Mouse (Mus musculus) embryonic facial prominence, embryonic 14.5 days (tissue): ENCODE results near the gene Srgap2. TPM values are rescaled to one million over a fixed set of nuclear protein-coding genes. Genes with fewer than 3 reads are reported as not detected.

Experiments used
- ATAC-seq: fragments of 200-750 bp; cut with Nextera tagmentation; 2 replicates; pipeline ENCODE4 v1.8.0; 2017; ENCODE audit warnings: low read depth, moderate number of reproducible peaks, moderate TSS enrichment
- DNase-seq: peaks from one replicate; pipeline ENCODE4 v3.0.0-alpha.2; 2015; ENCODE audit warnings: low spot score
- H3K27ac ChIP-seq: fragments of 300-500 bp; sonication (generic); replicated peaks from 2 replicates; pipeline ENCODE4 v1.5.1; 2014; ENCODE audit warnings: low read depth, mild to moderate bottlenecking, low read length, moderate library complexity
- H3K27me3 ChIP-seq: fragments of 300-500 bp; sonication (generic); replicated peaks from 2 replicates; pipeline ENCODE4 v1.6.1; 2014; ENCODE audit warnings: low read length; ENCODE audit not compliant: control insufficient read depth, insufficient read depth
- H3K36me3 ChIP-seq: fragments of 300-500 bp; sonication (generic); 2 replicates; pipeline ENCODE4 v1.6.1; 2014; ENCODE audit warnings: low read length, mixed read lengths; ENCODE audit not compliant: control insufficient read depth, insufficient read depth
- H3K4me1 ChIP-seq: fragments of 300-500 bp; sonication (generic); 2 replicates; pipeline ENCODE4 v1.6.1; 2014; ENCODE audit warnings: antibody characterized with exemption, low read length; ENCODE audit not compliant: control insufficient read depth, insufficient read depth
- H3K4me2 ChIP-seq: fragments of 300-500 bp; sonication (generic); 2 replicates; pipeline ENCODE4 v1.6.1; 2014; ENCODE audit warnings: low read depth, mild to moderate bottlenecking, low read length, moderate library complexity, mixed read lengths
- H3K4me3 ChIP-seq: fragments of 300-500 bp; sonication (generic); 2 replicates; pipeline ENCODE4 v1.5.1; 2014; ENCODE audit warnings: low read depth, mild to moderate bottlenecking, low read length
- H3K9ac ChIP-seq: fragments of 300-500 bp; sonication (generic); 2 replicates; pipeline ENCODE4 v1.6.1; 2014; ENCODE audit warnings: low read depth, mild to moderate bottlenecking, low read length, moderate library complexity, mixed read lengths
- H3K9me3 ChIP-seq: fragments of 300-500 bp; sonication (generic); 2 replicates; pipeline ENCODE4 v1.6.1; 2016; ENCODE audit warnings: low read length; ENCODE audit not compliant: control insufficient read depth
- WGBS: fragments of 180-500 bp; shearing (Covaris S2); extraction: QIAGEN DNeasy Blood & Tissue Kit; methylation state at CpG from one replicate; pipeline ENCODE4 v1.1.7; 2014; 5-methylcytosine and 5-hydroxymethylcytosine counted together
- polyA plus RNA-seq: library from polyadenylated mRNA; unstranded; fragments of >200 nt; fragmentation: Nextera tagmentation; extraction: Ambion mirVana; gene quantifications from 2 replicates; pipeline ENCODE4 v1.2.1, GENCODE M21; 2014

The Srgap2 gene
- polyA plus RNA-seq, 1 experiment from 2014 or later: 21.3 TPM

- 91% methylated on average over 3 of the region's 3 CpGs for WGBS
- H3K4me2 ChIP-seq: no peak overlapping the region
These were observed 207.4 kb downstream of the Srgap2 start for GRCm38 (mm10) chr1:131319598-131320330.

DNA sequence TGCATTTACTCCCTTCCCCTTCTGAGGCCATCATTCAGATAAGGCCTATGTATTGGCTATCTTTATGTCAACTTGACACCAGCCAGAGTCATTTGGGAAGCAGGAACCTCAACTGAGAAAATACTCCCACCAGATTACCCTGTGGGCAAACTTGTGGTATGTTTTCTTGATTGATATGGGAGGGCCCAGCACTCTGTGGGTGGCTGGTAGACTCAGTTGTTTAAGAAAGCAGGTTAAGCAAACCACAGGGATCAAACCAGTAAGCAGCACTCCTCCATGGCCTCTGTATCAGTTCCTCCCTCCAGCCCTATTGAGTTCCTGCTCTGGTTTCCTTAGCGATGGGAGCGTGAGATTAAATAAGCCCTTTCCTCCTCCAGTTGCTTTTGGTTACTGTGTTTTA, 208.8 kb downstream of the Srgap2 start:
- Histone ChIP-seq H3K9ac (no peak overlapping the region), H3K36me3 (peaks cover 70% of the 10 kb centered on the region), H3K9me3 (no peaks in the 10 kb centered on the region), H3K27ac (no peak overlapping the region), H3K4me3 (no peak overlapping the region), H3K27me3 (no peaks in the 10 kb centered on the region), H3K4me1 (no peaks in the 10 kb centered on the region; the same call in 1 of the 2 replicates), H3K4me2 (no peak overlapping the region)
- ATAC-seq (no peak), DNase-seq (no peak)
- WGBS: 79% methylated on average over 2 of the region's 2 CpGs

More at GRCm38 (mm10) chr1:131319598-131320330, 207.4 kb downstream of the Srgap2 start:
- H3K4me1 ChIP-seq: no peaks in the 10 kb centered on the region; the same call in 1 of the 2 replicates
- no peak for ATAC-seq
- DNase-seq: no peak
- no peaks in the 10 kb centered on the region for H3K9me3 ChIP-seq
- H3K4me3 ChIP-seq: no peak overlapping the region
- H3K36me3 ChIP-seq: peaks cover 61% of the 10 kb centered on the region
- no peak overlapping the region for H3K27ac ChIP-seq
- H3K9ac ChIP-seq: no peak overlapping the region
- H3K27me3 ChIP-seq: no peaks in the 10 kb centered on the region

DNA sequence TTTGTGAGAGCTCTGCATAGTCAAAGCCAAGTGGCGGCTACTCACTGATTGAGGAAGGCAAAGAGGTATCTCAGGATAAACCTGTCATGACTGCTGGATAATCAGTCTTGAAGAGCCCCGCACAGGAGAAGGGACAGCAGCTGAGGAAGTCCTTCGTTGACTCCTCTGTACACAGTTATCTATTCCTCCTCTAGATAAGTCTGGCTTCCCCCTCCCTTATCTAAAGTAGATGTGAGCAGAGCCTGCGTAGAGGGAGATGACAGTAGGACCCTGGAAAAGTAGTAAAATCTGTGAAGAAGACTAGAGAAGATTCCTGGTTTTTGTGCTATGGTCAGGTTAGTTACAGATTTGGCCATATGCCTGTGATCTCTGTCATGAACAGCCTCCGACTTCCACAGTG, 209.5 kb downstream of the Srgap2 start:
- H3K4me1 ChIP-seq: no peaks in the 10 kb centered on the region; the same call in 1 of the 2 replicates
- no peak overlapping the region for H3K27ac ChIP-seq
- ATAC-seq: no peak
- H3K4me3 ChIP-seq: no peak overlapping the region
- H3K36me3 ChIP-seq: peaks cover 78% of the 10 kb centered on the region
- H3K4me2 ChIP-seq: no peak overlapping the region
- H3K9me3 ChIP-seq: no peaks in the 10 kb centered on the region
- H3K27me3 ChIP-seq: no peaks in the 10 kb centered on the region
- H3K9ac ChIP-seq: no peak overlapping the region
- no peak for DNase-seq
- 88% methylated on average over 5 of the region's 5 CpGs for WGBS

DNA sequence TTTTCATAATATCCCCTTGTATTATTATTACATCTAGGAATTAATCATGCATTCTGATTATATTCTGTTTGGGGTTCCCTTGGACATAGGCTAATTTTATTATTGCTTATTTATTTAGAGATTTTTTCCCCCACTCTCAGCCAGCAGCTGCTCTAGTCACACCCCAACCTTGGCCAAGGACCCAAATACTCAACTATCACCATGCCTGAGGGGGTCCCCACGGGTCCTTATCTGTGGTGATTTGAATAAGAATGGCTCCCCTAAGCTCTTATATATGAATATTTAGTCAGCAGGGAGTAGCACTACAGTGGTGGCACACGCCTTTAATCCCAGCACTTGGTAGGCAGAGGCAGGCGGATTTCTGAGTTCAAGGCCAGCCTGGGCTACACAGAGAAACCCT, 215.9 kb downstream of the Srgap2 start:
- no peak for DNase-seq
- no peak for ATAC-seq
- no peaks in the 10 kb centered on the region for H3K9me3 ChIP-seq
- no peak overlapping the region for H3K27ac ChIP-seq
- H3K9ac ChIP-seq: no peak overlapping the region
- WGBS: 91% methylated on average over 3 of the region's 3 CpGs
- peaks cover 70% of the 10 kb centered on the region for H3K36me3 ChIP-seq
- no peak overlapping the region for H3K4me3 ChIP-seq
- H3K4me2 ChIP-seq: no peak overlapping the region
- no peaks in the 10 kb centered on the region for H3K4me1 ChIP-seq
- H3K27me3 ChIP-seq: no peaks in the 10 kb centered on the region

GRCm38 (mm10) chr1:131310237-131310818, 216.8 kb downstream of the Srgap2 start:
- Histone ChIP-seq H3K9me3 (no peaks in the 10 kb centered on the region), H3K4me2 (no peak overlapping the region), H3K4me1 (no peaks in the 10 kb centered on the region), H3K27me3 (no peaks in the 10 kb centered on the region), H3K27ac (no peak overlapping the region), H3K9ac (no peak overlapping the region), H3K4me3 (no peak overlapping the region), H3K36me3 (peaks cover 61% of the 10 kb centered on the region)
- DNase-seq: no peak
- ATAC-seq: no peak
- WGBS: 89% methylated on average over 5 of the region's 5 CpGs

DNA sequence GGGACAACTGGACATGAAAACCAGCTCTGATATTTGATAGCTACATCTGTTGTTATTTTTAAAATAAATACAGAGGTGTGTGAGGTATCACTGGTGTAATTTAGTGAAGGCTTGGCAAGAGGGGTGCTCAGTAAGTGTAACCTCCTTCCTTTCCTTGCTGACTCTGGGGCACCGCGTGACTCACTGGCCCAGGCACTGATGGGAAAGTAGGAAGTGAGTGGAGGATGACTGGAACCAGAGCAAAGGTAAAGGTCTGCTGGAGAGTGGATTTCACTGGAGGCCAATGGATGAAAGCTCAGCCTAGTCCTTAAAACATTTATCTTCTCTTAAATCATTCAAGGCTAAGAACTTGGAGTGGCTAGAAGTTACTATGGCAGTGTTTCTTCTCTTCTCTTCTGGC, 226.4 kb downstream of the Srgap2 start:
- H3K4me1 ChIP-seq: no peaks in the 10 kb centered on the region
- no peak overlapping the region for H3K4me2 ChIP-seq
- ATAC-seq: no peak
- no peaks in the 10 kb centered on the region for H3K9me3 ChIP-seq
- no peaks in the 10 kb centered on the region for H3K27me3 ChIP-seq
- WGBS: 93% methylated on average over 2 of the region's 2 CpGs
- no peak overlapping the region for H3K4me3 ChIP-seq
- no peak for DNase-seq
- no peak overlapping the region; the same call in 1 of the 2 replicates for H3K27ac ChIP-seq
- no peak overlapping the region for H3K9ac ChIP-seq
- peaks cover 50% of the 10 kb centered on the region for H3K36me3 ChIP-seq

- peaks cover 59% of the 10 kb centered on the region for H3K36me3 ChIP-seq
- 0 out of 2 replicates have a peak, but pooled peaks have one; percentile 41 for ATAC-seq
- no peak overlapping the region for H3K27ac ChIP-seq
These were observed 227.4 kb downstream of the Srgap2 start for GRCm38 (mm10) chr1:131299788-131300187.

DNA sequence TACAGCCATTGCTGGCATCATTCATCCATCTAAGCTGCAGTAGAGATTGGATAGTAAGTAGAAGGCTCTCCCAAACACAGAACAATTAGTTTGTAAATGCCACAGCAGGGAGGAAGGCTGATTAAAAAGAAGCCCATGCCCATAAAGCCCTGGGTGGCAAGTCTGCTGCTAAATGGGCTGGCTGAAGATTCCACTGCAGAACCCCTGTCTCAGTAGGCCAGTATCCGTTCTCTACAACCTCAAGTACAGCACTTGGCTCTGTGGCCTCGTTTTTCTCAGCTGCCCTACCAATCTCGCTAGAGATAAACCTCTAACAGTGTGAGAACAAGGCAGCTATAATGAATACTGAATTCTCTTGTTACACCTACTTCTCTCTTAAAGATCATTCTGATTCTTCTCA, 227.9 kb downstream of the Srgap2 start:
- 78% methylated on average over 3 of the region's 3 CpGs for WGBS
- H3K36me3 ChIP-seq: peaks cover 64% of the 10 kb centered on the region
- H3K27ac ChIP-seq: no peak overlapping the region

More at GRCm38 (mm10) chr1:131299788-131300187, 227.4 kb downstream of the Srgap2 start:
- WGBS: 76% methylated on average over 6 of the region's 6 CpGs
- H3K4me3 ChIP-seq: no peak overlapping the region
- no peaks in the 10 kb centered on the region for H3K4me1 ChIP-seq
- peak; percentile 36 for DNase-seq
- no peak overlapping the region for H3K9ac ChIP-seq
- H3K4me2 ChIP-seq: no peak overlapping the region
- H3K9me3 ChIP-seq: no peaks in the 10 kb centered on the region
- H3K27me3 ChIP-seq: no peaks in the 10 kb centered on the region

More for the DNA sequence above, 227.9 kb downstream of the Srgap2 start:
- Histone ChIP-seq H3K27me3 (no peaks in the 10 kb centered on the region), H3K4me2 (no peak overlapping the region), H3K9ac (no peak overlapping the region), H3K9me3 (no peaks in the 10 kb centered on the region), H3K4me1 (no peaks in the 10 kb centered on the region), H3K4me3 (no peak overlapping the region)
- no peak for ATAC-seq
- no peak for DNase-seq
